Mouse (Mus musculus): ENCODE results near the gene Ddx4. TPM values are rescaled to one million over a fixed set of nuclear protein-coding genes. Genes with fewer than 3 reads are reported as not detected.

Gene Ddx4
- total RNA-seq, 1 experiment = 4.8 TPM

DNA sequence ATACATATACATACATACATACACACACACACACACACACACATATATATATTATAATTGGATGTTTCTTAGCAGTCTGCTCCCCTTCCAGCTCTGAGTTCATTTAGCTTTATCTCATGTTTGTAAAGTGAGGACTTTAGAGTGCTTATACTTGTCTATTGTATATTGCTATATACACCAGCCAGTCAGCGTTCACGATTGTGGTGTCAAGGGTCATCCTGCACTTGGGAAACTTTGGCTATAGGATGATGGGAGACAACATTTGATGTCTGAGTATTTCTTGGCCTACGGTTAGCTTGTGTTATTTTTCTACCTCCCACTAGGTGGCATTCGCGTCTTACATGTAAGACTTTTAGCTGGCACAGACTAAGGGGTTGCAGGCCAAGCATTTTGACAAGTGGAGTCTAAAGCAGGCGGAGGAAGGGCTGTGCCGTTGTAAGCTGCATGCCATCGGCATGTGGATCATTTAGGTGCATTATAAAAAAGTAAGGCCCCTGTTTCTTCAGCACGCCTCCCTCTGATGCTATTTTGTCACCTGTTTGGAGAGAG is 21.7 kb upstream of the Ddx4 start:
- Histone ChIP-seq H3K9me3 (ENCODE audit: control insufficient read depth, insufficient read depth, low read depth, low read length) (no peaks in the 10 kb centered on the region), H3K36me3 (ENCODE audit: control insufficient read depth, insufficient read depth, low read length, poor library complexity, severe bottlenecking) (no peaks in the 10 kb centered on the region; the same call in none of the 2 replicates), H3K27ac (ENCODE audit: insufficient read depth, low read depth, low read length, poor library complexity, severe bottlenecking) (no peak overlapping the region), H3K9ac (ENCODE audit: insufficient read depth, low read depth, low read length, poor library complexity, severe bottlenecking) (no peak overlapping the region), H3K4me1 (ENCODE audit: control insufficient read depth in 2 of 2, insufficient read depth in 2 of 2, low read length in 2 of 2, poor library complexity in 1 of 2) (no peaks in the 10 kb centered on the region), H3K4me3 (ENCODE audit: insufficient read depth in 1 of 2, low read depth in 1 of 2, low read length in 2 of 2, poor library complexity in 1 of 2, severe bottlenecking in 1 of 2) (no peak overlapping the region)
- DNase-seq (ENCODE audit: low read depth, low spot score) = peak; percentile 56
- in situ Hi-C loops (cut with MboI; ENCODE audit: low sequenced_read_pairs in 2 of 2, unreplicated experiment in 2 of 2) = loop anchor here in 1 of 2 experiments (10.0 kb wide), 1 partner anchor 181 kb away; no protein-coding TSS in a partner anchor
- no peak for TF ChIP-seq ZNF384 (IDR thresholded peaks at IDR 0.05; ENCODE audit: low read depth, low read length)
- TF ChIP-seq MAFK (IDR thresholded peaks at IDR 0.05; ENCODE audit: insufficient read depth, low read depth, low read length) = no peak
- TF ChIP-seq ZC3H11A (IDR thresholded peaks at IDR 0.05; ENCODE audit: borderline replicate concordance, low read depth, low read length) = peak; percentile 88

DNA sequence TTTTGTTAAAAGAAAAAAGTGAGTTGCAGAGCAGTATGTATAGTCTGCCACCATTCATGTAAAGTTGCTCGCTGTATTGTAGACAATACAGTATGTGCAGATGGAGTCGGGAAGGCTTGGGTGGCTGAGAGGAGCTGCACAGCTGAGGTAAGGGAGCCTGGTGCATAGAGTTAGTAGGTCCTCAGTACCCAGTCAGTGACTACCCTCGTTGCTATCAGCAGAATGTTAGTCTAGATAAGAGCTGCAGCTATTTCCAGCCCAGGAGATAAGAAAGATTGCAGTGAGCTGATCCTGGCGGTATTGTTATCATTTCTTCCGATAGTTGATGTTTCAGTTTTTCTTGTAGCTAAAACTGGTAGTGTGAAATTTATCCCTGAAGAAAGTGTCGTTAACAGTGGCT is 20.5 kb upstream of the Ddx4 start:
- Histone ChIP-seq H3K9ac (ENCODE audit: insufficient read depth, low read depth, low read length, poor library complexity, severe bottlenecking) (no peak overlapping the region), H3K4me1 (ENCODE audit: control insufficient read depth in 2 of 2, insufficient read depth in 2 of 2, low read length in 2 of 2, poor library complexity in 1 of 2) (no peaks in the 10 kb centered on the region), H3K9me3 (ENCODE audit: control insufficient read depth, insufficient read depth, low read depth, low read length) (no peaks in the 10 kb centered on the region), H3K36me3 (ENCODE audit: control insufficient read depth, insufficient read depth, low read length, poor library complexity, severe bottlenecking) (no peaks in the 10 kb centered on the region; the same call in none of the 2 replicates), H3K27ac (ENCODE audit: insufficient read depth, low read depth, low read length, poor library complexity, severe bottlenecking) (no peak overlapping the region), H3K4me3 (ENCODE audit: insufficient read depth in 1 of 2, low read depth in 1 of 2, low read length in 2 of 2, poor library complexity in 1 of 2, severe bottlenecking in 1 of 2) (no peak overlapping the region)
- in situ Hi-C loops (cut with MboI; ENCODE audit: low sequenced_read_pairs in 2 of 2, unreplicated experiment in 2 of 2) = loop anchor here in 1 of 2 experiments (10.0 kb wide), 1 partner anchor 182 kb away; no protein-coding TSS in a partner anchor
- DNase-seq (ENCODE audit: low read depth, low spot score) = no peak
- TF ChIP-seq ZC3H11A (IDR thresholded peaks at IDR 0.05; ENCODE audit: borderline replicate concordance, low read depth, low read length) (no peak), HCFC1 (IDR thresholded peaks at IDR 0.05; ENCODE audit: borderline replicate concordance, insufficient read depth, low read length) (no peak), ZNF384 (IDR thresholded peaks at IDR 0.05; ENCODE audit: low read depth, low read length) (no peak), MAFK (IDR thresholded peaks at IDR 0.05; ENCODE audit: insufficient read depth, low read depth, low read length) (no peak)

DNA sequence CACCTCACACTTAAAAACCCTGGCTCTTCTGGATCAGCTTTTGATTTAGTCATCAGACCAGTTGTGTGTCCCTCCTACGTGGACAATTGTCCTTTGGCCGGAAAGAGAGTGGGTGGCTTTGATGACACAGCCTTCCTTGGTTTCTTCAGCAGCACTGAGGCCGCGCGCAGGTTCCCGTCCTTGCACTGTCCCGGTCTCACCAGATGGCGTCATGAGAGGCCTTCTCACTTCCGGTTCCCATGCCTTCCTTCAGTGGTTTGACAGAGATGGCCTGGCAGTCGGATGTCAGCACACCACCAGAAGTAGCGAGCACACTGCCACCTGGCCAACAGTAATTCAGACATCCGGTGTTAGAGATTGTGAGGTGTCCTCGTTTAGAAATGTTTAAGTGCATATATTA is 19.4 kb upstream of the Ddx4 start:
- Histone ChIP-seq H3K27ac (ENCODE audit: insufficient read depth, low read depth, low read length, poor library complexity, severe bottlenecking) (no peak overlapping the region), H3K4me1 (ENCODE audit: control insufficient read depth in 2 of 2, insufficient read depth in 2 of 2, low read length in 2 of 2, poor library complexity in 1 of 2) (no peaks in the 10 kb centered on the region), H3K9ac (ENCODE audit: insufficient read depth, low read depth, low read length, poor library complexity, severe bottlenecking) (no peak overlapping the region), H3K36me3 (ENCODE audit: control insufficient read depth, insufficient read depth, low read length, poor library complexity, severe bottlenecking) (no peaks in the 10 kb centered on the region; the same call in none of the 2 replicates), H3K4me3 (ENCODE audit: insufficient read depth in 1 of 2, low read depth in 1 of 2, low read length in 2 of 2, poor library complexity in 1 of 2, severe bottlenecking in 1 of 2) (no peak overlapping the region), H3K9me3 (ENCODE audit: control insufficient read depth, insufficient read depth, low read depth, low read length) (no peaks in the 10 kb centered on the region)
- DNase-seq (ENCODE audit: low read depth, low spot score) = no peak
- in situ Hi-C loops (cut with MboI; ENCODE audit: low sequenced_read_pairs in 2 of 2, unreplicated experiment in 2 of 2) = loop anchor here in 1 of 2 experiments (10.0 kb wide), 1 partner anchor 183 kb away; no protein-coding TSS in a partner anchor
- no peak for TF ChIP-seq ZC3H11A (IDR thresholded peaks at IDR 0.05; ENCODE audit: borderline replicate concordance, low read depth, low read length)
- no peak for TF ChIP-seq MAFK (IDR thresholded peaks at IDR 0.05; ENCODE audit: insufficient read depth, low read depth, low read length)
- no peak for TF ChIP-seq ZNF384 (IDR thresholded peaks at IDR 0.05; ENCODE audit: low read depth, low read length)
- no peak for TF ChIP-seq HCFC1 (IDR thresholded peaks at IDR 0.05; ENCODE audit: borderline replicate concordance, insufficient read depth, low read length)
- no peak for TF ChIP-seq CHD2 (IDR thresholded peaks at IDR 0.05; ENCODE audit: low read depth, low read length)

DNA sequence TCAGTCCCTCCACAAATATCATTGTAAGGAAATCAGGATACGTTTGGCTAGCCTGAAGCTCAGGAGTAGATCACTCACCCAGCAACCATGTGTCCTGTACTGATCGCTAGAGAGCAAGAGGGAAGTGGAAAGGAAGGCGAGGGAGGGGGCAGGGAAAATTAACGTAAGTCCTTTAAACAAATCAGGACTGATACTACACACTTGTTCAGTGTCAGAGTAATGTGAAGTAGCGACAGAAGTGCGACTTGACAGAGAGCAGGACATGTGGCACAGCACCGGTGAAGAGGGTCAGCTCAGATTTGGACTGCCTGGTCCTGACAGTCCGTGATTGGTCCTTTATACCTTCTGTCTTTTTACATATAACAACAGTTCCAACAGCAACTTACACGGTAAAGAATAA is 14.9 kb upstream of the Ddx4 start:
- no peaks in the 10 kb centered on the region for H3K9me3 ChIP-seq (ENCODE audit: control insufficient read depth, insufficient read depth, low read depth, low read length)
- no peak overlapping the region for H3K9ac ChIP-seq (ENCODE audit: insufficient read depth, low read depth, low read length, poor library complexity, severe bottlenecking)
- in situ Hi-C loops (cut with MboI; ENCODE audit: low sequenced_read_pairs in 2 of 2, unreplicated experiment in 2 of 2) = no loop called here
- TF ChIP-seq MAFK (IDR thresholded peaks at IDR 0.05; ENCODE audit: insufficient read depth, low read depth, low read length) (no peak), ZC3H11A (IDR thresholded peaks at IDR 0.05; ENCODE audit: borderline replicate concordance, low read depth, low read length) (no peak), CHD2 (IDR thresholded peaks at IDR 0.05; ENCODE audit: low read depth, low read length) (no peak), ZNF384 (IDR thresholded peaks at IDR 0.05; ENCODE audit: low read depth, low read length) (no peak), HCFC1 (IDR thresholded peaks at IDR 0.05; ENCODE audit: borderline replicate concordance, insufficient read depth, low read length) (no peak)
- H3K27ac ChIP-seq (ENCODE audit: insufficient read depth, low read depth, low read length, poor library complexity, severe bottlenecking) = no peak overlapping the region
- H3K4me3 ChIP-seq (ENCODE audit: insufficient read depth in 1 of 2, low read depth in 1 of 2, low read length in 2 of 2, poor library complexity in 1 of 2, severe bottlenecking in 1 of 2) = no peak overlapping the region
- no peaks in the 10 kb centered on the region for H3K4me1 ChIP-seq (ENCODE audit: control insufficient read depth in 2 of 2, insufficient read depth in 2 of 2, low read length in 2 of 2, poor library complexity in 1 of 2)
- no peak for DNase-seq (ENCODE audit: low read depth, low spot score)
- no peaks in the 10 kb centered on the region; the same call in none of the 2 replicates for H3K36me3 ChIP-seq (ENCODE audit: control insufficient read depth, insufficient read depth, low read length, poor library complexity, severe bottlenecking)

All from ES-E14 (cell line).